Mouse (Mus musculus) layer of hippocampus, adult 9-11 months (tissue): ENCODE results near the gene Kdm5b.

Source experiments
- DNase-seq: peaks from one replicate; pipeline ENCODE4 v3.0.0; 2022

The Kdm5b gene

GRCm38 (mm10) chr1:134651268-134651850 lies 91.4 kb downstream of the Kdm5b start:
- DNase-seq = peak; percentile 28

GRCm38 (mm10) chr1:134651851-134652398 lies 92.0 kb downstream of the Kdm5b start:
- DNase-seq = no peak

- no peak for DNase-seq
Observed at GRCm38 (mm10) chr1:134653603-134654257, 93.8 kb downstream of the Kdm5b start.

GRCm38 (mm10) chr1:134658841-134659240 lies 98.9 kb downstream of the Kdm5b start:
- DNase-seq = no peak

- no peak for DNase-seq
Observed at GRCm38 (mm10) chr1:134660163-134660562, 100.2 kb downstream of the Kdm5b start.

GRCm38 (mm10) chr1:134671234-134672070 lies 111.5 kb downstream of the Kdm5b start:
- DNase-seq = no peak

- no peak for DNase-seq
Observed at GRCm38 (mm10) chr1:134674312-134674711, 114.3 kb downstream of the Kdm5b start.

GRCm38 (mm10) chr1:134679445-134679844 lies 119.5 kb downstream of the Kdm5b start:
- peak; percentile 48 for DNase-seq

- no peak for DNase-seq
Observed at GRCm38 (mm10) chr1:134680617-134681016, 120.6 kb downstream of the Kdm5b start.

GRCm38 (mm10) chr1:134682460-134682859 lies 122.5 kb downstream of the Kdm5b start:
- peak; percentile 18 for DNase-seq
